Mouse (Mus musculus): Measurements from ENCODE around the gene Gstt3.

Gstt3 gene

DNA sequence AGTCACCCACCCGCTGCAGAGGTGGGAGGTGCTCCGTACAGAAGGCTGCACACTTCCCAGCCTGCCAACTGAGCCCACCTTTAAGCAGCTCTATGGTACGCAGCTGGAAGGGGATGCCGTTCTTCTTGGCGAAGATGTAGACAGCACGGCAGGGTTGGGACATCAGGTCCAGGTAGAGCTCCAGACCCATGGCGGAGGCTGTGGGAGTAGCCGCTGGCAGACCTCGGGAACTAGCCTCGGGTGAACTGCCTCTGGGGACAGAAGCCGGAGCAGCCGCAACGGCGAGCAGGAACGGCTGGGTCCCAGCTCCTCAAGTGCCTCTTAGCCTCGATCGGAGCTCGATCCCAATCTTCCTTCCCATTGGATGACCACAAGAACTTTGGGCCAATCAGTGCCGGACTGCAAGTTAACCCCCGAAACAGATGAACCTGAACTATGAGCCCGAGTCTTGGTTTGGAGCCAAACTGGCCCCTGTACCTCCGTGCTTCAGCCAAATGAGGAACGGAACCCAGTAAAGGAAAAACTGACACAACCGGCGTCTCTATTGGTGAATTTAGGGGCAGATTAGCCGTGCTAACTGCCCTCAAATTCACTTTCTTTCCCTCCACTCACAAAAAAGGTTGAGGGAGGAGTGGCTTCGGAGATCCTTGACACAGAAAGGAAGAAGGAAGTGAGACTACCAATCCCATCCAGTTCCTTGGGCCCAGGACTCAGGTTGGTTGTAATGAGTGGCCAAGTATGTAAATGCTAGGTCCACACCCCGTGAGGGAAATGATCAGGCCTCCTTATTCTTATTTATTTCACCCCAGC is at the start of gene Gstt3, which contains the start of gene Gm20441:
Gene Gstt3 (minus strand): TSS at position 646 of the 810 bp plus-strand sequence.
Gene Gm20441 (minus strand): TSS at position 186 of the 810 bp plus-strand sequence.
- peak; percentile 82 for DNase-seq

DNA sequence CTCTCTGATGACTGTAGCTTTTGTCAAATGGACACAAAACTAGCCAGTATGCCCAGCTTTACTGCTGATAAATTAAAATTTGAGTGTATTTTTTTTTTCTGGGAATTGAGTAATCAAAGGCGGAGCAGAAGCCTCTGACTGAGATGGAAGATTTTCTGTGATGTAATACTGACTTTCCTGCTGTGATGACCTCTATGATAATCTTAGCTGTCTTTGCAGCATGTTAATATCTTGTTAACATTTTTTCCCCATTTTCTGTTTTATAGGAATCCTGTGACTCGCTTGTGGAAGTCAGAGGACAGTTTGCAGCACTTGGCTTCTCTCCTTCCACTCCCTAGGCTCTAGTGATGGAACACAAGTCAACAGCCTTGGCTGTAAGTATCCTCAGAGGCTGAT is 49.1 kb upstream of the Gstt3 start:
- no peak for DNase-seq

DNA sequence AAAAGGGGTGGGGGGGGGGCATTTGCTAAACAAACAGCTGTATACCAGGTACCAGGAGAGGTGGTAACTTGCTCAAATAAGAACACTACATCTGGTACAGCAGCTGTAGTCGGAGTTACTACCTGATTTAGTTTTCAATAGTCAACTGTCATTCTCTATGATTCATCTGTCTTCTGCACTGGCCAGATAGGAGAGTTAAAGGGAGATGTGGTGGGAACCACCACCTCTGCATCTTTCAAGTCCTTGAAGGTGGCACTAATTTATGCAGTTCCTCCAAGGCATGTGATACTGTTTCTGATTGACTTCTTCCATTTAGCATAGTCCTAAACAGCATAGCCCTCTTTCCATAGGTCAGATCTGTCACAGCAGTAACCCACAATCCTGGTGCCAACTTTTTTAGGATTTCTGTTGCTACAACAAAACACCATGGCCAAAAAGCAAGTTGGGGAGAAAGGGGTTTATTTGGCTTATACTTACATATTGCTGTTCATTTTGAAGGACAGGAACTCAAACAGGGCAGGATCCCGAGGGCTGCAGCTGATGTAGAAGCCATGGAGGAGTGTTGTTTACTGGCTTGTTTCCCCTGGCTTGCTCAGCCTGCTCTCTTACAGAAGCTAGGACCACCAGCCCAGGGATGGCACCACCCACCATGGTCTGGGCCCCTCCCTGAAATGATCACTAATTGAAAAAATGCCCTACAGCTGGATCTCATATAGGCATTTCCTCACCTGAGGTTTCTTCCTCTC is 48.5 kb upstream of the Gstt3 start:
- DNase-seq = no peak

DNA sequence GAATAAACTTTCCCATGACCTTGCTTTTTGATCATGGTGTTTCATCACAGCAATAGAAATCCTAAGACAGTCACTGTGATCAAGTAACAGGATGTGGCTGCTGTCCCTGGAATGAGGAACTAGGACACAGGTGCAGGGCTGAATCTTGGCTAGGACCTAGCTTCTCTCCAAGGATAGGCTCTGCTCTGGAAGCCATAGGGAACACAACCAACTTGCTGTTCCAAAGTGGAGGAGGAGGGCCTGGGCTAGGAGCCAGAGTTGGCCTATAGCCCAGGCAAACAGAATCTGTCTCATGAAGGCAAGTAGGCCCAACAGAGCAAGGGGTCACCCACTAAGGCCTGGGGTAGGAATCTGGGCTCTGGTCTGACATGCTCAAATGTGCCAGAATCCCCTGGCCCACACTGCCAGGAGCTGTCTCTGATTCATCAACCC is 47.3 kb upstream of the Gstt3 start:
- peak; percentile 69 for DNase-seq

DNA sequence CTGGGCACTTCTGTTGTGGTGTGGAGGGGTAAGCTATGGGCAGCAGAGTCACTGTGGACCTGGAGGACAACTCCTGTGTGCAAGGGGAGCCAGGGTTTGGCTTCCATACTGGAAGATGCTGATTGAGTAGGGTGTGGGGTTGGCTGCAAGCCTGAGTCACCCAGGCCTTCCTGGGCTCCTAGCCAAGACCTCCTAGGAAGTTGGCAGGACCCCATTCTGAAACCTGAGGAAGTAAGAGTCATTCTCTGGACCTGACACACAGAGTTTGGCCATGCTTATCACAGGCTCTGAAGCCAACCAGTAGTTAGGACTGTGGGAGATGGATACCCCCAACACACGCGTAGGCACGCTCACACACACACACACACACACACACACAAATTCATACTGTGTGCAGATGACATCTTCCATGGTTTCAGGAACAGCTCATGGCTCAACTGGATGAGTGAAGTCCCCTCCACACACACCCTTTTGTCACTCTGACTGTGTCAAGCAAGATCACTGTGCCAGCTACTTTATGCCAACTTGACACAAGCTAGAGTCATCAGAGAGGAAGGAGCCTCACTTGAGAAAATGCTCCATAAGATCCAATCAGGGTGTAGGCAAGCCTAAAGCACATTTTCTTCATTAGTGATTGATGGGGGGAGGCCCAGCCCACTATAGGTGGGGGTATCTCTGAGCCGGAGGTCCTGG is 46.6 kb upstream of the Gstt3 start:
- DNase-seq = peak; percentile 65

DNA sequence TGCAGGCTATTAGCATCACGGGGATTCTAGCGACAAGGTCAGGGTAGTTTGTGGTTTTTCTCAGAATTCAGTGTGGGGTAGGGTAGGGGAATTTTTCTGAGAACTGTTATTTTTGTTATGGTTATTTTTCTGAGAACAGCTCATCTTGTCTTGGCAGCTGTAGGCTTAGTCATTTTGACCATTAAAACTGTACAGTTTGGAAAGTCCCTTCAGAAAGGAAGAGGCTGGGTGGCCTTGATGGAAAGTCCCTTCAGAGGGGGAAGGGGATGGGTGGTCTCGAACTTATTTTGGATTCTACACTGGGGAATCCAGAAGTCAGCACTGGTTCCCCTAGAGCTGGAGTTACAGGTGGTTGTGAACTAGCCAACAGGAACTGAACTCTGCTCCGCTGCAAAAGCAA is 43.3 kb upstream of the Gstt3 start:
- DNase-seq = no peak

DNA sequence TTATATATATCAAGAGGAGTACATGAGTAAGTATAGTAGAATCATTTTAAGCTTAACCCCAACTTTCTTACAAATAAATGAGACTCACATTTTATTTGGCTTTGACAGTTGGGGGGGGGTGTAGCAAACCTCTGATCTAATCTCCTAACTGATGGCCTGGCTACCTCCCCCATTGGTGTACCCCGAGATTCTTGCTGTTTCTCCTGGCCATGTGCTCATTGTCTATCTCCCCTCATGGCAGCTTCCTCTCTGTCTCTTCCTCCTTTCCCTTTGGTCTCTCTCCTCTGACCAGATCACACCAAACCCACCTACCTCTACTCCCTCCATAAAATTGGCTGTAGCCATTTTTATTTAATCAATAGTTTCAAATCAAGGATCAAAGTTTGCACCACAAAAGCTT is 42.6 kb upstream of the Gstt3 start:
- DNase-seq = no peak

DNA sequence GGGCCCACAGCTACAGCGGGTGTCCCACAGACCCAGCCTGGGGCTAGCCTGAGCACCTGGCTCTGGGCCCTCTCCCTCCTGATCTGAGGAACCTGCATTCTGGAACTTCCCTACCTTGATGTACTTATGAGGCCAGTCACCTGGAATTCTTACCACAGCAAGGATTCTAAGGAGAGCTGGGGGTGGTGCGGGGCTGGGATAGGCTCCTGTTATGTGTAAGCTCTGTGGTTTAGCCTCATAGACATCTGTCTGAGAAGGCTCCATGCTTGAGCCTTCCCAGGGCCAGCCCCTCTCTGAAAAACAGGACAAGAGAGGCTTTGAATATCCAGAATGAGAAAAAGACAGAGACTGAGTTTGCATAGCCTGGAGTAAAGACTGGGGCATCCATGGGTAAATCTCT is 41.2 kb upstream of the Gstt3 start, which contains the start of gene Gstt4:
Gene Gstt4 (minus strand): TSS at position 101 of the 400 bp plus-strand sequence.
- DNase-seq = no peak

DNA sequence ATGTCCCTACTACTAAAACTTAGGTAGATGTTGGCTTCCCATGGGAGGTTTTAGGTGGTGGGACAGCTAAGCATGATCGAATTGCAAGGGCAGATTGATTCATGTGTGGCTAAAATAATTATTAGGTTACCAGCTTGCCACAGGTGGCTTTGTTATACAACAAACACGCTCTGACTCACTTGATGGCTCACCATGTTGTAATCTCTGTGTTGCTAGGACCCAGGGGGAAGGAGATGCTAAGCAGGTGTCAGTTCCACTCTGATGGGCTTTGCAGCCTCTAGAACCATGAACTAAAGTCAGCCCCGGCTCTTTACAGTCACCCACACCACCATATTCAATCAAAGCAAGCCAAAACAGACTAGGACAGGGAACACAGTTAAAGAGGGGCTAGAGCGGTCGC is 38.7 kb upstream of the Gstt3 start:
- no peak for DNase-seq

DNA sequence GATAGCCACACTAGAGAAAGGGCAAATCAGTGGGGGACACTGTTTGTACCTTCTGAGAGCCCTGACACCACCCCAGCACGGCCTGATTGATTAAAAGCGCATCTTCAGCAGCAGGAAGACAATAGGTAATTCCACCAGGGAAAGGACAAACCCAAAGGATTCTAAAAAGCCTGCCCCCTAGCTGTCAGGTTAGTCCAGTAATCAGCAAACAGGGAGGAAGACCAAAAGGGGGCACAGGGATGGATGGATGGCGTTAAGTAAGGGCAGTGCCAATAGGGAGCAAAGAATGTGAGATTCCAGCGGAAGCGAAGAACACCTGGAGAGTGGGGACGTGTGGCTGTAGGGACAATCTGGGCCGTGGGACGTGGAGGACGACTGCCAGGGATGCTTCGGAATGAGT is 37.4 kb upstream of the Gstt3 start:
- DNase-seq = no peak

DNA sequence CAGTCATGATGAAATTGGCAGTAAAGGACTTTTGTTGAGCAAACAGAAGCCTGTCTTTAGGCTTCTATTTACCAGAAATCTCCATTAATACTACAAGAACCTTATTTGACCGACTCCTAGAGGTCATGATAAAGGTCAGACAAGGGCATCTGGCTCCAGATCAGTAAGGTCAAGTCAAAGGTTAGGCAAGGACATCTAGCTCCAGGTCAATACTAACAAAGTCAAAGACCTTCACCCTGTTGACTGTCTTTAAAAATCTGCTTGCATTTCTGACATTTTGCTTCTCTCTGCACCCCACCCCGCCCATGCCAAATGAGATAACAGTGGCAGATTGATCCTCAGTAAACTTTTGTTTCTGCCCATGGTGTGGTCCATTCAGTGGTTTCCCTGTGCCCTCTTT is 23.0 kb upstream of the Gstt3 start:
- no peak for DNase-seq

DNA sequence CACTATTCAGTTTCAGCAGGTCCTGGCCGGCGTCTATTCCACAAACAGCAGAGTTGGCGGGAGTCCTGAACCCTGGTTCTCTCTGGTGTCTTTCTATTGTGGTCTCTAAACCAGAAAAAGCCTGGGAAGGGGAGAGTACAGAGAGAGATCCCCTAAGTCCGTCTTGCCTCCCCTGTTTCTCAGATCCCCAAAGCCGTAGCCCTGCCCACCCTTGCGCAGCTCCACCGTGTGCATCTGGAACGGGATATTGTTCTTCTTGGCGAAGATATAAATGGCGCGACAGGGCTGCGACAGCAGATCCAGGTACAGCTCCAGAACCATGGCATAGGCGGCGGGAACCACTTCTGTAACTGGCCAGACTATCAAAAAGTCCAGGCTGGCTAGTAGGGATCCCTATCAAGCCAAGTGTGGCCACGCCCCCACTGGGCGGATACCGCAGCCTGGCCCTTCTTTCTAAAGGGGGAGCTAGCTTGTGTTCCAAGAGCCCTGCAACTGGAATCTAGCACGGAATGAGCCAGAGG is 17.0 kb upstream of the Gstt3 start, which contains the start of gene Gstt1:
Gene Gstt1 (minus strand): TSS at position 409 of the 521 bp plus-strand sequence.
- DNase-seq = peak; percentile 87

DNA sequence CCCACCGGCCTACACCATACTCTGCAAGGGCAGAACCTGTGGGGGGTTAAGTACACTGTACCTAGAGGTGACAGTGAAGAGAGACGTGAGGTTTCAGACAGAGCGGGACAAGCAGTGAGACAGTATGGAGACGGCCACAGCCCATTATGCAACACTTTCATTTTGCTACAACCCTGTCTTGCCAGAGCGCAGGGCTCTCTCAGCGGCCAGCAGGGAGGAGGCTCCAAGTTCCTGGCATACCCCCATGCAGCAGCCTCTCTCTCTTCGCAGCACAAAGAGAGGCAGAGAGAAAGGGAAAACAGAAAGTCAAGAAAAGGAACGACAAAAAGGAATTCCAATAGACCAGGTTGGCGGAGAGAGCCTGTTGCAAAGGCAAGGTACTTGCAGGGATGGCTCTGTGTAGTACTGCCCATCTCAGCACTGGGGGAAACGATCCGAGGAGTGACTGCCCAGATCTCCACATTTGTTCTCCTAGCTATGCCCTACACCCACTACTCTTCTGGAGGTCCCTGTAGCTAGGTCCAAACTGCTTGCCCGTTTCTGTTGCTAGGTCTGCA is 16.5 kb upstream of the Gstt3 start:
- peak; percentile 71 for DNase-seq

DNA sequence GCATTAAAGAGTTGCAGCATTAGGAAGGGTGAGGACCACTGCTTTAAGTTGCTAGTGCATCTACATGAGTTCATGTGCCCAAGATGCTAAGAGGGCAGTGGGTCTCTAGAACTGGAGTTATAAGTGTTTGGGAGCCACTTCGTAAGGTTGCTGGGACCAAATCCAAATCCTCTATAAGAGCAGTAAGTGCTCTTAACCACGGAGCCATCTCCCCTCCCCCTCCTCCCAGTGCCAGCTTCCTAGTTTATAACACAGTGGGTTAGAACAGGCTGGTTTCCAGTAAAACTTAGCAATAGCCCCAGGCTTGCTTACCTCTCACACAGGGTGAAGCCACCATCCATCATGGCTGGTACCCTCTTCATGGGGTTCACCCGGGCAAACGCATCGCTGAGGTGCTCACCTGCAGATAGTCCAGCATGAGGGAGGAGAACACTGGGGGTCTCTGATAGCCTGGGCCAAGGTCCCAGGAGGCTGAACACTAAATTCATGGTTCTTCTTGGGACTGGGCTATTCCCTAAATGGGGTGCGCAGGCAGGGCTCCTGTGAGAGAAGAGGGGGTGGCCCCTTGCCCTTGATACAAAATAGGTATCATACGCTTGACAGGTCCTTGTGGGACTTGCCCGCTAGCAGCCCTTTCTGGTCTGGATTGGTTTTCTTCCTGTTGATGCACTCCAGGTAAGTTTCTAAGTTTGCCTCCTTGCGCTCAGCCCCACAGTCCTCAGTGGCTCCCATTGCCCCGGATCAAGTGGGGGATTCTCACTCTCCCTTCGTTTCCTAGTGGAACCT is 15.7 kb upstream of the Gstt3 start:
- DNase-seq = peak; percentile 50

DNA sequence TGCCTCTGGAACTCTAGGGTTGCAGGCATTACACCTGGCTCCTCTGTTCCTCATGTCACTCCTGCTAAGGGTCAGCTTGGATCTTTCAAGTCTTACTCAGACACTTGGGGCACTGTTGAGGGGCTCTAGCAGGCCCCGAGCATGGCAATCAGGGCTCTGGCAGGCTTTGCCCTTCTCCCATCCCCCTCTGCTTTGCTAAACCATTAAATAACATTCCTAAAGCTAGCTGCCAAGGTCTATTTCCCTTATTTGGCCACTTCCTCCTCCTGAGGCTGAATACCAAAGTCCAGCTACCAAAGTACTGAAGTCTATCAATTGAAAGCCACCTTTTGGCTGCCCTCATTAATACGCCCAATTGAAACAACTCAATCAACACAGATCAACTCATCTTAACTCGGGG is 13.7 kb upstream of the Gstt3 start:
- peak; percentile 75 for DNase-seq

DNA sequence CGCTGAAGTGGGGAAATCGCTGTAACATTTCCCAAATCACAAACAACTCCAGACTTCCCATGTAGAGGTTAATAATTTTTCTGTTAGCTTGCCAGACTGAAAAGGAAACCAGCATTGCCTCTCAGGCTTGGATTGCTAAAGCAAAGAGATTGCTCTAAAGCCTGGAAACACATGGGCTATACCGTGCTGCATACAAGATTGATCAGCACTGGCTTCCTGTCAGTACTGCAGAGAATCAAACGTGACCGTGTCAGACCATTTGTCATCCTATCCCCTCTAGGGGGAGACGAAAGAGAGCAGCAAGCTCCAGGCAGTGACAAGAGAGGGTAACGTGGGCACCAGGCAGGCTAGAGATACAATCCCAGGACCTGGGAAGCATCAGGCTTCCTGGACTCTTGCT is 9.6 kb upstream of the Gstt3 start:
- DNase-seq = no peak

DNA sequence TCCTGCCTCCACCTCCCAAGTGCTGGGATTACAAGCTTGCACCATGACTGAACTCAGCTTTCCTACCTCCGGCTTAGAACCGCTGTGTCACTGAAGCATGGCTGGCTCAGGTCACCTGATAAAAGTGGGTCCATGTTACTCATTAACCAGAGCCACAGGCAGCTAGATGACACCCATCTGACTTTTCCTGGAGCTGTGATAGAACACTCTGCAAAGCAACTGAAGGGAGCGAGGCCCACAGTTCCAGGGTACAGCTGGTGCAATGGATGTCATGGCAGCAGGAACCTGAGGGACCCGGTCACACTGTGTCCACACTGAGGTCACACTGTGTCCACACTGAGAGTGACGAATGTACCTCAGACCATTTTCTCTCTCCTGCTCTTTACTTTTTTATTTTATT is 8.6 kb upstream of the Gstt3 start:
- DNase-seq = no peak

DNA sequence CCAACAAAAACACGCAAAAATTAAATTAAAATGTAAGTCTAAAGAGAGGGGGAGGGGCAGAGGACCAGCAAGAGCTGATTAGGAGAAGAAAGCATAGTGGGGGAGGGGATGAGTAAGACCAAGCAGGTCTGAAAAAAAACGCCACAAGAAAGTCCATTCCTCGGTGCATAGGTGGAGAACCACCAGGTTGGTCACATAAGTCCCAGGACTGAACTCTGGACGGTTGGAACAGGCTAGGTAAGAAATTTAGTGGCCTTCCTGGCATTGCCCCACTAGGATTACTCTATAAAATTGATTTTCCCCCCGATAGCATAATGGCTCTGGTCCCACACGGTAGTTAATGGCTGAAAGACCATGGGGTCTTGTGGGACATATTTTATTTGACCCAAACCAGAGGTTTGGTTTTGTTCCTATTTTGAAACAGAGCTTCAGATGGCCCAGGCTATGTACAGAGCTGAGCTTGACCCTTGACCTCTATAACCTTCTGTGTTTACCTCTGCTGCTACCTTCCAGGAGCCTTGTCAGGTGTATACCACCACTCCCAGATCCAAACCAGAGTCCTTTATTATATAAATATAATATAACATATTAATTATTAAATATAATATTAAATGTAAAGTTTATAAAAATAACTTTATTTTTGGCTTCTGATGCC is 8.0 kb upstream of the Gstt3 start:
- DNase-seq = no peak

DNA sequence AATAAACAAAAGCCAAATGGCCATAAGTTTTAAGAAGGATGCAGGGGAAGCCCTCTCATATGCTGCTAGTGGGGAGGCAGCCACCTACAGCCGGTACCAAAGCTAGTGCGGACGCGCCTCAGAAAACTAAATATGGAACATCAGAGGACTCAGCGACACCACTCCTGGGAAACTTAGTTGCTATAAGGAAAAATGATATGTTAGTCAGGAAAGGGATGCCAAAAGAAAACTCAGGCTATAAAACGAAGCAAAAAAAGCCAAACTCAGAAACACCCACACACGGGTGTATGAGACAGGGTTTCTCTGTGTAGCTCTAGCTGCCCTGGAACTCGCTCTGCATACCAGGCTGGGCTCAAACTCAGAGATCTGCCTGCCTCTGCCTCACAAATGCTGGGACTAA is 7.1 kb upstream of the Gstt3 start:
- DNase-seq = no peak

DNA sequence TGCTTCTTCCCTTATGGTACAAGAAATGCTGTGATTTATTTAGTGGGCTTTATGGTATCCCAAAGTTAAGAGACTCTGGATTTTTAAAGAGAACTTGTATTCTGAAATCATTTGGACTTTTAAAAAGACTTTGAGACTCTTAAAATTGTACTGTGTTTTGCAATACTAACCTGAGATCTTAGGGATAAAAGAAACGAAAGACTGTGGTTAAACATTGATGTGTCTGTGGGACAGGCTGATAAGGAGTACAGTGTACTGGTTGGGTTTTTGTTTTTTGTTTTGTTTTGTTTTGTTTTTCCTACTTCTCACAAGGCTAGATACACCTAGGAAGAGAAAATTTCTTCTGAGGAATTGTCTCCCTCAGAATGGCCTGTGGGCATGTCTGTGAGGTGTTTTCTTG is 4.2 kb upstream of the Gstt3 start:
- DNase-seq = no peak

Measured in lung, postnatal 10 days (tissue).